Mouse (Mus musculus): ENCODE measurements around the gene Ptpre.

Gene Ptpre

GRCm38 (mm10) chr7:135637406-135637980, 100.2 kb downstream of the Ptpre start:
- DNase-seq (ENCODE audit: extremely low read depth, insufficient read length, low spot score): no peak

- DNase-seq (ENCODE audit: extremely low read depth, insufficient read length, low spot score): no peak
These were observed 102.1 kb downstream of the Ptpre start for GRCm38 (mm10) chr7:135639361-135639760.

DNA sequence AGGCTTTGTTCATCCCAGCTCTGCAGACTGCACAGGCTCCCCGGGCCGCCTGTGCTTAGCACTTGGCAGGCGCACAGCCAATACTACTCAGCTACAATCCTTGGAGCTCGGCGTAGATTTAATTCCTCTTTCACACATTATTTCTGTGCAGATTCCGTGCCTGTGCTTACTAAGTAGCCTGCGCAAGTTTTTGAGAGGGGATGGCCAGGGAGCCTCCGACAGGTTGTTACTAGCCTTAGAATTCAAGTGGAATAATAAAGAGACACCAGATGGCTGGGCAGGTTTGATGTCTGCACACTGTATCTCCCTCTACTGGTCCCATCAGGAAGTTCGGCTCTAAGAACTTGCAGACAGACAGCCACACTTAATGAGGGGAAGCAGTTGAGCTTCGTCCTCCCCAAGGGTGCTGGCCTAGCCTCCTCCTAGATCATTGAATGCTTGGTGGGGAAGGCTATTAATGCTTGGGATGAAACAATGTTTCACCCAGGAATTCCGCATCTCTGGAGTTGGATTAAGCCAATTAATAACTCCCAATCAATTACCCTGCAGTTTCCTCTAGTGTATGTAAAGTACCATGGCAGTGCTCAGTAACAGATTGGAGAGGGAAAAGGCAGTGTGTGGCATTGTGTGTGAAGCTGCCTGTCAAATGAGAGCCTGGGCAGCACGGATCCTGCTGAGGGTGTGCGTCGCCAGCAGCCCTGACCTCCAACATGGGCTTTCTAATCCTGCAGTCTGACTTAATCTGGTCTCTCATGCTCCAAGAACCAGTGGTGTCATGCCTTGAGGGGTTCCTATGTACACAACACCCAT, 104.6 kb downstream of the Ptpre start:
- no peak for DNase-seq (ENCODE audit: extremely low read depth, insufficient read length, low spot score)

DNA sequence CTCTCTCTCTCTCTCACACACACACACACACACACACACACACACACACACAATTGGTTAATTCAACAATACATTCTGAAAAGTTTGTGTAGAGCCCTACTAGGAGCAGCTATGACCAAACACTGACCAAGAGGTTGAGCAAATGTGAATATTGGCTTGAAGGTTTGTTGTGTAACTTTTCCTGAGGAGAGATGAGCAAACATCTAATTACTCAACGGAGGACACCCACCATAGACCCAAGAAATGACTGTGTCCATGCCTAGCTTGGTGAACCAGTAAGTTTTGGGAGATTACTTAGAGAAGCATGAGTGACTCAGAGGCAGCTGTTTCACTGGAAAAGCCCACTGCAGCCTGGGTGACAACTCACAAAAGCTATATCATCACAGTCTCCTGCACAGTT, 107.2 kb downstream of the Ptpre start:
- no peak for DNase-seq (ENCODE audit: extremely low read depth, insufficient read length, low spot score)

DNA sequence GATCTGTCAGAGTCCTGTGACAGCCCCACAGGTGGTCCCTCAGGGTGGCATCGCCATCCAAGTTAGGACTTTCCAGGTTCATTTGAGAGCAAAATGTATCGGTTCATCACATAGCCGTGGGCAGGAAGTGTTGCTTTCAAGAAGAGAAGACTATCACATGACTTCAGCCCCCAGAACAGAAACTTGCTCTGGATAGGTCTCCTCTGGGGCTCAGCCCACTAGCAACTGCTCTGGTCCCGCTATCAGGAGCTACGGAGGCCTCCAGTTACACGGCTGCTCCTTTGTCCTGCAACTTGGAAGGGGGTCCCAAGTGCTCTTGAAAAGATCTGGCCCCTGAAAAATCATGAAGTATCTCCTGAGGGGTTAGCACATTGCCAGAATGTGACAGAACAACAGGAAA, 109.7 kb downstream of the Ptpre start:
- no peak for DNase-seq (ENCODE audit: extremely low read depth, insufficient read length, low spot score)

GRCm38 (mm10) chr7:135648821-135649220, 111.5 kb downstream of the Ptpre start:
- no peak for DNase-seq (ENCODE audit: extremely low read depth, insufficient read length, low spot score)

GRCm38 (mm10) chr7:135649306-135649705, 112.0 kb downstream of the Ptpre start:
- no peak for DNase-seq (ENCODE audit: extremely low read depth, insufficient read length, low spot score)

GRCm38 (mm10) chr7:135650061-135650460, 112.8 kb downstream of the Ptpre start:
- no peak for DNase-seq (ENCODE audit: extremely low read depth, insufficient read length, low spot score)

- DNase-seq (ENCODE audit: extremely low read depth, insufficient read length, low spot score): peak; percentile 50
These were observed 114.7 kb downstream of the Ptpre start for GRCm38 (mm10) chr7:135651831-135652511.

DNA sequence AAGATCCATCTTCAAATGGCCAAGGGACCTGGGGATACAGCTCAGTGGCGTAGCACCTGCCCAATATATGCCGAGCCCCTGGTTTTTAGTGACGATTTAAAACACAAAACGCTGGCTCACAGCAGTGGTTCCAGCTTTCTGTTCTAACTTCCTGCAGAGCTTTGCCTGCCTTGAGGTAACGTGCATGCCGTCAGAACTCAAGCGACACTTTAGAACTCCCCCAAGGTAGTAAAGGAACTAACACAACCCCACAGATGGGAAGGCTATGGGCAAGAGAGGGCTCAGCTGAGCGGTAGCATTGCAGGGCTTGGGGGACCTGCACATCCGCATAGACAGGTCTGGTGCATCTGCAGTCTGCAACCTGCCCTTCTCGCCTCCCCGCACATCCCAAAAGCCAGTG, 115.5 kb downstream of the Ptpre start:
- DNase-seq (ENCODE audit: extremely low read depth, insufficient read length, low spot score): no peak

DNA sequence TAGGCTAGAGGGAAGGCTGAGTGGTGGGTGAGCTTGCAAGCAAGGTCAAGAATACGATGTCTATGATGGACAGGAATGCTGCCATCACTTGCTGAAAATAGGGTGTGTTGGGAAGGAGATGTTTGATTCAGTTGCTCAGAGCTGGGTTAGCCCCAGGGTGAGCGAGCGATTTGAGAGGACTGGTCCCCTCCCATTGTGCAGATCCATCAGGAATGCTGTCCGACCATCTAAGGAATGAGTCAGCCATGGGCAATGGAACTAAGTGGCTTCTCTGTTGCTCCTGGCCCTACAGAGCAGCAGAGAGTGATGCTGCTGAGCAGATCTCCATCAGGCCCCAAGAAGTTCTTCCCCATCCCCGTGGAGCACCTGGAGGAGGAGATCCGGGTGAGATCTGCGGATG, 116.3 kb downstream of the Ptpre start:
- no peak for DNase-seq (ENCODE audit: extremely low read depth, insufficient read length, low spot score)

GRCm38 (mm10) chr7:135654288-135654687, 117.0 kb downstream of the Ptpre start:
- no peak for DNase-seq (ENCODE audit: extremely low read depth, insufficient read length, low spot score)

DNA sequence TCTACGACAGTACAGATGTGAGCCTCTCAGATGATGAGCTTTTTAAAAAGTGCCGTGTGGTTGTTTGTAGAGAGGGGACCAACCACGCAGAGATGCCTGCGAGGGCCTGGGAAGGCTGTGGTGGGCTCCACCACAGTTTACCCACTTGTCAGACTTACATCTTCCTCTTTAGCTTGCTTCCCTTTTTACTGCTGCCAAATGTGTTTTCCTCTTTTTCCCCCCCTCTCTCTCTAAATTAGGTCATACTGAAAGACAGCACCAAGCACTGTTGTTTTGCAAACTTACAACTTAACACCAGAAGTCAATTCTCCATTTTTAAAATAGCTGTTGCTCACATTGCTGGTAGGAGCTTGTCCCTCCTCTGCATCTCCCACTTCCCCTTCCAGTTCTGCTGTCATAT, 117.8 kb downstream of the Ptpre start:
- no peak for DNase-seq (ENCODE audit: extremely low read depth, insufficient read length, low spot score)

DNA sequence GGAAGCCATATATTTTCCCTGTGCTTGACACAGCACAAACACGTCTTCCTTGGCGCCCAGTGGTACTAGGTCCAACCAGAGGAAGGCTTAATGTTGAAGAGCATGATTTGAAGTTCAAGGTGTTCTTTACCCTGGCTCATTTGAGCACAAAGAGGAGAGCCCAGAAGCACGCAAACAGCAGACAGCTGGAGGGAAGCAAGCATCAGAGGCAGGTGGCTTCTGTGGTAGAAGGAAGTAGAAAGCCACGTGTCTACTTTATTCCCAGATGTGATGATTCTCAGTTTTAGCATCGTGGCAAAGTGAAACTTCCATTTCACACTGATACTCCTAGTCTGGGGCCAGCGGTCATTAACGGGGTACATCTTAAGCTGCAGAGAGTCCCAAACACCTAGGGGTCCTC, 120.9 kb downstream of the Ptpre start:
- no peak for DNase-seq (ENCODE audit: extremely low read depth, insufficient read length, low spot score)

DNA sequence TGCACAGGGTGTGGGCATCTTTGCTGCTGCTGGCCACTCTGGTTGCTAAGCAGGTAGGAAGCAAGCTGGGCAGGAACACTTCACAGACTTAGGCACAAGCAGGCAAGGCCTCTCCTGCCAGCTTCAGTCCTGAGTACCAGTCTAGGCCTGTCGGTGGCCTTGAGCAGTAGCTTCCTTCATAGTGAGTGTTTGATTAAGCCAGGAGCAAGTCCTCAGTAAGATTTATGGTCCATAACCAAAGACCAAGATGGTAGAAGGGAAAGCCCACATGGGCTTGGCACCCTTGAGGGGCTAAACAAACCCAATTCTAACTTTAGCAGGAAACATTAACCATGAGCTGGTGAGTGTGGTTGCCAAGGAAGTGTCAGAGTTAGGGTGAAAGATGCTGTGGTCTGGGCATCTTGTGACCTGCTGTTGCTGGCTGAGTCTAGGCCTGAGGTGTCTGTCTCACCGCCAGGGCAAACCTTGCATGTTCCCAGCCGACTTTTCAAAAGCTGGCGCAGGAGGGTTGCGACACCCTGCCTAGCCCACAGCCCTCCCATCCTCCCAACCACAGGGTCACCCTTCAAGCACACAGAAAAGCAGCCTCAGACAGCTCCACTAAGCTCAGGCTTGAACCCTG, 122.1 kb downstream of the Ptpre start:
- DNase-seq (ENCODE audit: extremely low read depth, insufficient read length, low spot score): peak; percentile 77

DNA sequence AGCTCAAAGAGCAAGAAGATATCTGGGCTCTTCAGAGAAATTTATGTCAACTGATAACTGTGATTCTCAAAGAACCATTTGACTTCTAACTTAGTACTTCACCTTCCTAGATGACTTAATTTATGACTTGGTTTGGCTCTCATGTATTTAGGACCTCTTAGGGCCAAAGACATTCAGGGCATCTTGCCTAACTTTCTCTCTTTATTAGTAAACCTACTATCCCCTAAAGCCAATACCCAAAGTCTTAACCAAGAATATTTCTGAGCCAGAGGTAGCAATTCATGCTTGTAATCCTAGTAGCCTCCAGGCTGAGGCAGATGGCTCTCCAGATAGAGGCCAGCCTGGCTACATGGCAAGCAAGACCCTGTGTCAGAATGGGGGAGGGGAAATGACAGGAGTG, 123.0 kb downstream of the Ptpre start:
- no peak for DNase-seq (ENCODE audit: extremely low read depth, insufficient read length, low spot score)

DNA sequence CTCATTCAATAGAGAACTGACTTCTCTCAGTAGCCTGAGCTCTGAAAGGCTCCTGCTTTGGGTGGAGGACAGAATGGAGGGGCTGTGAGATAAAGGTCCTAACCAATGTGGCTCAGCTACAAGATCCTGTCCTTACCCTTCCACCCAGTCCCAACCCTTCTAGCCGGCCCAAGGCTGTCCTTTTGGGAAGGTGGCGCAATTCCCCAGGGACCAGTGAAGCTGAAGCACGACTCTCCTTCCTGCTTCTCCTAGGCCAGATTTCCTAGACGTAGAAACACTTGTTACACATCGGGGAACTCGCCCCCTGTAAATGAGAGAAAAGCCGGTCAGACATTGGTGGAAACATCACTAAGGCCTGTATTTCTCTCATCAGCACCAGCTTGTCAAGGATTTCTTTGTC, 126.9 kb downstream of the Ptpre start:
- no peak for DNase-seq (ENCODE audit: extremely low read depth, insufficient read length, low spot score)

DNA sequence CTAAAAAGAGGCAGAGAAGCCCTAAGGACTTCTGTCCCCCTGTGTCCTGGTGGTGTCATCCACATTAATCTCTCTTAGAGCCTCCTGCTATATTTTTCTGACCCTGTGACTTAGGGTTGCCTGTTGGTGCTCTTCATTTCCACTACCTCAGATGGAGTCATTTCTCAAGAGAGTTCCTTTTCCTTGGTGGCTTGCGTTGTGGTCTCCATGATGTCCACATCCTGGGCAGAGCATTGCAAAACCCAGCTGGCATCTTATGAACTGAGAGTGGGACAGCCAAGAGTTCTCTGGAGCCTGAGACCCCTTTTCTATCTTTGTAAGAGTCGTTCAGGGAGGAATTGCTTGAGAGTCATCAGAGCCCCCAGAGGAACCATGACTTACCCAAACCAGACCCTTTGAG, 129.0 kb downstream of the Ptpre start:
- DNase-seq (ENCODE audit: extremely low read depth, insufficient read length, low spot score): no peak

DNA sequence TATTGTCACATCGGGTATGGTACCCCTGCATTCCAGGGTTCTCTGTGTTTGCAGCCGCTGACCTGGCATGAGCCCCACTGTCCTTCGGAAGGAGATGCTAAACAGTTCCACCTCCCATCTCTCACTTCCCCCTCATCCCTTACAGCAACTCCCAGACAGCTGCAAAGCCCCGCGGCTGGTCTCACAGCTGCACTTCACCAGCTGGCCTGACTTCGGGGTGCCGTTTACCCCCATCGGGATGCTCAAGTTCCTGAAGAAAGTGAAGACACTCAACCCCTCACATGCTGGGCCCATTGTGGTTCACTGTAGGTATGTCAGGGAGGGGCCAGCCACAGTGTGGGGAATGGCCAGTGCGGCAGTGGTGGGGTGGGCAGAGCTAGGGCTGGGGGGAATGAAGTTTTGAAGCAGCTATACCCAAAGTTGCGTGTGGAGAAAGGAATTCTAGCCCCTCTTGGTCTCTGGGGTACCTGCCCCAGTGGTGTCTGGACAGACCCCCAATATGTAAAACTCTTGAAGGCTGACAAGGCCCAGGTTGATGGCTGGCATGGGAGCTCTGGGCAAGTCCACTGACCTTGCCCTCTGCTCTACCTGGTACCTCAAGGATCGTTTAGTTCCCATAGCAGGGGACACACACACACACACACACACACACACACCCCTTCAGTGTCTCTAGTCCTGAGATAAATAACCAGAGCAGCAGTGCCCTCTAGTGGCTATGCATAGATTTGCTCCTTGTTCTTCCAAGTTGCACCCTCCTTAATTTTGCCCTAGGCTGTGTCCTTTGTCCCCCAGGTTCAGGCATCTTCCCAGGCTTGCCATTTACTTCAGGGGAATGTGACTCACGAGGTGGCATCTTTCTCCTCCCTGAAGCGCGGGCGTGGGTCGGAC, 131.8 kb downstream of the Ptpre start:
- no peak for DNase-seq (ENCODE audit: extremely low read depth, insufficient read length, low spot score)

GRCm38 (mm10) chr7:135673576-135673975, 136.3 kb downstream of the Ptpre start:
- DNase-seq (ENCODE audit: extremely low read depth, insufficient read length, low spot score): no peak

- no peak for DNase-seq (ENCODE audit: extremely low read depth, insufficient read length, low spot score)
These were observed 139.4 kb downstream of the Ptpre start for GRCm38 (mm10) chr7:135676722-135677121.

Measured in 3134 (cell line).